Mouse (Mus musculus): Measurements from ENCODE around the gene F11r. TPM values are rescaled to one million over a fixed set of nuclear protein-coding genes. Genes with fewer than 3 reads are reported as not detected.
"Not testable (repeated sequence)": the region's sequence is repeated elsewhere in the genome, so short reads cannot be mapped to it uniquely, and the experiment has no call there.

Gene F11r
- polyA plus RNA-seq, 1 experiment: 45.1 TPM

DNA sequence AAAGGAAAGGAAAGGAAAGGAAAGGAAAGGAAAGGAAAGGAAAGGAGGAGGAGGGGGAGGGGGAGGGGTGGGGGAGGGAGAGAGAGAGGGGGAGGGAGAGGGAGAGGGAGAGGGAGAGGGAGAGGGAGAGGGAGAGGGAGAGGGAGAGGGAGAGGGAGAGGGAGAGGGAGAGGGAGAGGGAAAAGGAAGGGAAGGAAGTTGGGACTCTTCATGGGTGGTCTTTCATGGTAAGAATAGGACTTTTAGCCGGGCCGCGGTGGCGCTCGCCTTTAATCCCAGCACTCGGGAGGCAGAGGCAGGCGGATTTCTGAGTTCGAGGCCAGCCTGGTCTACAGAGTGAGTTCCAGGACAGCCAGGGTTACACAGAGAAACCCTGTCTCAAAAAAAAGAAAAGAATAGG lies 34.6 kb downstream of the F11r start:
- H3K4me1 ChIP-seq (ENCODE audit: control insufficient read depth, insufficient read depth, insufficient read length, low read length); H3K27ac ChIP-seq (replicated peaks; ENCODE audit: low read depth, low read length); H3K4me3 ChIP-seq (ENCODE audit: insufficient read depth, low read depth, low read length): not testable (repeated sequence)

- no peak overlapping the region for H3K4me3 ChIP-seq (ENCODE audit: insufficient read depth, low read depth, low read length)
- H3K4me1 ChIP-seq (ENCODE audit: control insufficient read depth, insufficient read depth, insufficient read length, low read length): peaks cover 4% of the 10 kb centered on the region; the same call in 1 of the 2 replicates
- H3K27ac ChIP-seq (replicated peaks; ENCODE audit: low read depth, low read length): no peak overlapping the region
Observed at GRCm38 (mm10) chr1:171473506-171473905, 36.2 kb downstream of the F11r start.

- Histone ChIP-seq H3K27ac (replicated peaks; ENCODE audit: low read depth, low read length) (no peak overlapping the region), H3K4me3 (ENCODE audit: insufficient read depth, low read depth, low read length) (no peak overlapping the region), H3K4me1 (ENCODE audit: control insufficient read depth, insufficient read depth, insufficient read length, low read length) (peaks cover 4% of the 10 kb centered on the region; the same call in 1 of the 2 replicates)
Observed at GRCm38 (mm10) chr1:171473920-171474640, 36.7 kb downstream of the F11r start.

GRCm38 (mm10) chr1:171477123-171477522 lies 39.8 kb downstream of the F11r start:
- no peak overlapping the region for H3K27ac ChIP-seq (replicated peaks; ENCODE audit: low read depth, low read length)
- no peak overlapping the region for H3K4me3 ChIP-seq (ENCODE audit: insufficient read depth, low read depth, low read length)

DNA sequence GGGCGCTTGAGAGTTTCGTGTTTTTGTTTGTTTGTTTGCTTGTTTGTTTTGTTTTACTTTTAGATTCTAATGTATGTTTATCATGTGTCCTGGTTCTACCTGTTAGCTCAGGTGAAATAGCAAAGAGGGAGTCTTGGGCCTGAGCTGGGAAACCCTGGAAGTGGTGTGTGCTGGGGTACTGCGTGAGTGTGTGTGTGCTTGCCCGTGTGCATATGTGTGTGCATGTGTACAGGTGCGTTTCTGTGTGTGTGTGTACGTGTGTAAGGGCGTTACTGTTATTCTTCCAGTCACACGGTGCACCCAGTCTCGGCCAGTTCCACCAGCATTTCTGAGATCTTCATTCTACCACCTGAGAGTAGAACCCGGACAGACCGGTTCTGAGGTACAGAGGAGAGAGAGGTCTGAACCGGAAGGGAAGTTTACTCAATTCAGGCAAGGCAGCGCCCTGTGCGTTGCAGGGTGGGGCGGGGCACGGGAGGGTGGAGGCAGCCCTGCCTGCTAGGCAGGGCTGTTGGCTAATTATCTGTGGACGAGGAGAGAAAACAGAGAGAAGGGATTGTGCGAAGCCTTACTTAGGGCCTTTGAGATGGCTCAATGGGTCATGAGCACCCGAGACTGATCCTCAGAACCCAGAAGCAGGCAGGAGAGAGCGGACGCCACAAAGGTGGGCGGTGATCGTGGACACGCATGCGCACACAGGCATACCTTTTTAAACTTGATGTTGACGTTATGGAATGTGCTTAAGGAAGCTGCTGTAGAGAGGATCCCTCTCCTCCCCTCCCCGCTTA lies 40.6 kb downstream of the F11r start:
- no peak overlapping the region for H3K27ac ChIP-seq (replicated peaks; ENCODE audit: low read depth, low read length)
- H3K4me3 ChIP-seq (ENCODE audit: insufficient read depth, low read depth, low read length): peak overlapping the region; percentile 47
- H3K4me1 ChIP-seq (ENCODE audit: control insufficient read depth, insufficient read depth, insufficient read length, low read length): no peaks in the 10 kb centered on the region

More at GRCm38 (mm10) chr1:171477123-171477522, 39.8 kb downstream of the F11r start:
- no peaks in the 10 kb centered on the region for H3K4me1 ChIP-seq (ENCODE audit: control insufficient read depth, insufficient read depth, insufficient read length, low read length)

DNA sequence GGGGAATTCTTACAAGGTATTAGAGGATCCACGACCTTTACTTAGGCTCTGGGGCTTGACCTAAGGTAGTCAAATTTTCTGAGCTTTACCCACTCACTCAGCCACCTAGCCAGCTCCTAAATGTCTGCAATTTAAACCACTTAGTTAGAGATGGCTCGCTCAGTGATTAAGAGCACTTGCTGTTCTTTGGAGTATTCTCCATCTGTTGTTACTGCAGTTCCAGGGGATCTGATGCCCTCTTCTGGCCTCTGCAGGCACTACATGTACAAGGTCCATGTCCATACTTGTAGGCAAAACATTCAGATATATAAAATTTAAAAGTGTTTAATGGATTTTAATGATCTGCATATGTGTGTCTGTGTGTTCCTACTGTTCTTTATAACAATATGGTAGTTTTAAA lies 41.6 kb downstream of the F11r start:
- Histone ChIP-seq H3K4me1 (ENCODE audit: control insufficient read depth, insufficient read depth, insufficient read length, low read length) (no peaks in the 10 kb centered on the region), H3K4me3 (ENCODE audit: insufficient read depth, low read depth, low read length) (no peak overlapping the region), H3K27ac (replicated peaks; ENCODE audit: low read depth, low read length) (no peak overlapping the region)

- Histone ChIP-seq H3K4me1 (ENCODE audit: control insufficient read depth, insufficient read depth, insufficient read length, low read length) (no peaks in the 10 kb centered on the region), H3K27ac (replicated peaks; ENCODE audit: low read depth, low read length) (no peak overlapping the region), H3K4me3 (ENCODE audit: insufficient read depth, low read depth, low read length) (no peak overlapping the region)
Observed at GRCm38 (mm10) chr1:171494241-171494640, 56.9 kb downstream of the F11r start.

- Histone ChIP-seq H3K4me3 (ENCODE audit: insufficient read depth, low read depth, low read length) (no peak overlapping the region), H3K4me1 (ENCODE audit: control insufficient read depth, insufficient read depth, insufficient read length, low read length) (no peaks in the 10 kb centered on the region), H3K27ac (replicated peaks; ENCODE audit: low read depth, low read length) (no peak overlapping the region)
Observed at GRCm38 (mm10) chr1:171495371-171495770, 58.0 kb downstream of the F11r start.

DNA sequence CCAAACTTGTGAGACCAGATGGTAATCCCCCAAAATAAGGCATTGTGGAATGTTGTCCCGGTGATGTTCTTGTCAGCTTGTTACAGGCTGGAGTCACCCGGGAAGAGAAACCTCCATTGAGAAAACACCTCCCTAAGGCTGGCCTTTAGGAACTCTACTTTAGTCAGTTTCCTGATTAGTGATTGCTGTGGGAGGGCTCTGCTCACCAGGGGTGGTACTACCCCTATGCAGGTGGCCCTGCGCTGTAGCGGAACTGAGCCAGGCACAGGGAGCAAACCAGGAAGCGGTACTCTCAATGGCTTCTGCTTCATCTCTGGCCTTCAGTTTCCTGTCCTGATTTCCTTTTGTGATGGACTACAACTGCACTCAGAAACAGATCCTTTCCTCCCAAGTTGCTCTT lies 62.5 kb downstream of the F11r start:
- Histone ChIP-seq H3K4me1 (ENCODE audit: control insufficient read depth, insufficient read depth, insufficient read length, low read length) (no peaks in the 10 kb centered on the region), H3K4me3 (ENCODE audit: insufficient read depth, low read depth, low read length) (no peak overlapping the region), H3K27ac (replicated peaks; ENCODE audit: low read depth, low read length) (no peak overlapping the region)

GRCm38 (mm10) chr1:171501016-171501610 lies 63.8 kb downstream of the F11r start:
- Histone ChIP-seq H3K27ac (replicated peaks; ENCODE audit: low read depth, low read length) (no peak overlapping the region), H3K4me3 (ENCODE audit: insufficient read depth, low read depth, low read length) (no peak overlapping the region), H3K4me1 (ENCODE audit: control insufficient read depth, insufficient read depth, insufficient read length, low read length) (no peaks in the 10 kb centered on the region)

DNA sequence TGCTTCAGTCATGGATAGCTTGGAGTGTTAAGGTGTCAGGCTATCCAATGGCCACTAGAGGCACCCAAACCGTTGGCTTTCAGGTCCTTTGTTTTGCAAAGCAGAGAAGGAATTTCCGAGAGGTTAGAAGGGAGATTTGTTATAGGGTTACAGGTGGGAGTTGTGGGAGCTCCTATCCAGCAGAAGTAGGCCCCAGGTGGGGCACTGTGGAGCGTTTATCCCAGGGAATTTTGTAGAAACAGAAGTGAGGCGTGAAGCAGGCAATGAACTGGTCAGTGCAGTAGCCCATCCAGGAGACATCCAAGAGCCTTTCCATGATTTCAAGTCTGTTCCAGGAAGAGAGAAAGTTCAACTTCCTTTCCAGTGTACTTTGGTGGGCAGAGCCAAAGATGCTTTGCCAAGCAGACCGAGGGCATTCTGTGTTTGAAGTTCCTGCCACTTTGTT lies 64.3 kb downstream of the F11r start:
- H3K4me3 ChIP-seq (ENCODE audit: insufficient read depth, low read depth, low read length): no peak overlapping the region
- no peaks in the 10 kb centered on the region for H3K4me1 ChIP-seq (ENCODE audit: control insufficient read depth, insufficient read depth, insufficient read length, low read length)
- no peak overlapping the region for H3K27ac ChIP-seq (replicated peaks; ENCODE audit: low read depth, low read length)

DNA sequence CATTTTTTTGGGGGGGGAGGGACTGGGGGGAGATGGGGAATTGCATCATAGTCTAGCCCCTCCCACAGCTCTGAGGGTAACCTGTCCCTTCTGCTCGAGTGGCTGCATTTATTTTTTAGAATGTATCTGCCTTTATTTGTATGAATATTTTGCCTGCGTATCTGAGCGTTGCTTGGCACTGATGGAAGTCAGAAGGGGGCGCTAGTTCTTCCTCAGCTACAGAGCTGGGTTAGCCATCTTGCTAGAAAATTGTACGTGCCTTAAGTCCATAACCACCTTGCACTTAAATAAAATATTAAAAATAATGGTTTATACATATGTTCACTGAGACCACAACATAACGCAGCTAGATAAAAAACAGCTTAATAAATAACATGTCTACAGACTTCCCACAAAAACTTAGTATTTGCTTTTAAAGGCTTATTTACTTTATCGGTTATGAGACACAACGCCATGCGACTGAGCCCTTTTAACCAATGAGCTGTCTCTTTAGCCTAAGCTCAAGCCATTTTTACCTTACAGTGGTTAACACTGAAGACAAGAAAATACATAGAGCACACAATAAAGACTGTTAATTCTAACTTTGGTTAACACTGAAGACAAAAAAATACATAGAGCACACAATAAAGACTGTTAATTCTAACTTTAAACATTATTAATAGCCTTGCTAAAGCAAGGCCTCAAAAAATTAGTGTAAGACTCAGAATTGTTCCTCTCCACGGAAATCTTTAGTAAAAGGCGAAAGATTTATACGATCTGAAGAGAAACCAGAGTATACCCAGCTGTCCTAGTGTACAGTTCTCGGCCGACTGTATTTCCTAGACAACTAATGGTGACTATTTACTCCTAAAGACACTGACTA lies 65.3 kb downstream of the F11r start:
- Histone ChIP-seq H3K27ac (replicated peaks; ENCODE audit: low read depth, low read length) (no peak overlapping the region), H3K4me3 (ENCODE audit: insufficient read depth, low read depth, low read length) (no peak overlapping the region), H3K4me1 (ENCODE audit: control insufficient read depth, insufficient read depth, insufficient read length, low read length) (no peaks in the 10 kb centered on the region)

DNA sequence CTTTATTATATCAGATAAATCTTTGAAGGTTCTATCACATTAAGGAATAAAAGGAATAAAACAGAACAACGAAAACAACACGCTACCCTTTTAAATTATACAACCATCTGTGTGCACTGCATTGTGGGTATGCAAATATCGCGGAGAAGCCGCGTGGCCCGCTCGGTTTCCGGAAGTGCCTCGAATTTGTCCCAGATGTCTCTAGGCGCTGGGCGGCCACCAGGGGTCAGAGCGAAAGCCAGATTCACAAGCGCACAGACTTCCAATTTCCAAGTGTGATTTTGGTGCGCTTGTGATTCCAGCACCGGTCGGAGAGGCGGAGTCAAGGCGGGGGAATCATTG lies 65.9 kb downstream of the F11r start, which contains the start of gene Alyref2:
Alyref2 (plus strand) TSS at position 229 of the 342 bp plus-strand sequence.
- no peaks in the 10 kb centered on the region for H3K4me1 ChIP-seq (ENCODE audit: control insufficient read depth, insufficient read depth, insufficient read length, low read length)
- peak within 1 kb of the TSS; percentile 74 for H3K27ac ChIP-seq (replicated peaks; ENCODE audit: low read depth, low read length)
- H3K4me3 ChIP-seq (ENCODE audit: insufficient read depth, low read depth, low read length): peak within 1 kb of the TSS; percentile 74

DNA sequence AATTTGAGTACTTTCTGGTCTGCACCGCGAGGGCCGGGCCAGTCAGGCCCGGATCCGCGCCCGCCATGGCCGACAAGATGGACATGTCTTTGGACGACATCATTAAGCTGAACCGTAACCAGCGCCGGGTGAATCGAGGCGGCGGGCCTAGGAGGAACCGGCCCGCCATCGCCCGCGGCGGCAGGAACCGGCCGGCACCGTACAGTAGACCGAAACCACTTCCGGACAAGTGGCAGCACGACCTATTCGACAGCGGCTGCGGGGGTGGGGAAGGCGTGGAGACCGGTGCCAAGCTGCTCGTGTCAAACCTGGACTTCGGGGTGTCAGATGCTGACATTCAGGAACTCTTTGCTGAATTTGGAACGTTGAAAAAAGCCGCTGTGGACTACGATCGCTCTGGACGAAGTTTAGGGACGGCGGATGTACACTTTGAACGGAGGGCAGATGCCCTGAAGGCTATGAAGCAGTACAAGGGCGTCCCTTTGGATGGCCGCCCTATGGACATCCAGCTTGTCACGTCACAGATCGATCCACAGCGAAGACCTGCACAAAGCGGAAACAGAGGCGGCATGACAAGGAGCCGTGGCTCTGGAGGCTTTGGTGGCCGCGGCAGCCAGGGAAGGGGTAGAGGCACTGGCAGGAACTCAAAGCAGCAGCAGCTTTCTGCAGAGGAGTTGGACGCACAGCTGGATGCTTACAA lies 66.4 kb downstream of the F11r start:
- peak overlapping the region; percentile 74 for H3K4me3 ChIP-seq (ENCODE audit: insufficient read depth, low read depth, low read length)
- H3K27ac ChIP-seq (replicated peaks; ENCODE audit: low read depth, low read length): peak overlapping the region; percentile 74
- H3K4me1 ChIP-seq (ENCODE audit: control insufficient read depth, insufficient read depth, insufficient read length, low read length): no peaks in the 10 kb centered on the region
